Mouse (Mus musculus): ENCODE measurements around the gene Fhit.

The Fhit gene

GRCm38 (mm10) chr14:10129088-10129487 lies 1032.7 kb downstream of the Fhit start:
- DNase-seq (ENCODE audit: low spot score), result no peak

- DNase-seq (ENCODE audit: low spot score), result no peak
These were observed 1035.3 kb downstream of the Fhit start for GRCm38 (mm10) chr14:10126536-10126935.

- no peak for DNase-seq (ENCODE audit: low spot score)
These were observed 1039.7 kb downstream of the Fhit start for GRCm38 (mm10) chr14:10122176-10122575.

GRCm38 (mm10) chr14:10096236-10096635 lies 1065.6 kb downstream of the Fhit start:
- no peak for DNase-seq (ENCODE audit: low spot score)

- DNase-seq (ENCODE audit: low spot score), result no peak
These were observed 1082.8 kb downstream of the Fhit start for GRCm38 (mm10) chr14:10079062-10079461.

- no peak for DNase-seq (ENCODE audit: low spot score)
These were observed 1111.9 kb downstream of the Fhit start for GRCm38 (mm10) chr14:10049947-10050346.

- DNase-seq (ENCODE audit: low spot score), result no peak
These were observed 1114.6 kb downstream of the Fhit start for GRCm38 (mm10) chr14:10047123-10047783.

GRCm38 (mm10) chr14:10046336-10047122 lies 1115.3 kb downstream of the Fhit start:
- DNase-seq (ENCODE audit: low spot score), result no peak

GRCm38 (mm10) chr14:10038021-10038420 lies 1123.8 kb downstream of the Fhit start:
- no peak for DNase-seq (ENCODE audit: low spot score)

GRCm38 (mm10) chr14:10036685-10037215 lies 1125.1 kb downstream of the Fhit start:
- DNase-seq (ENCODE audit: low spot score), result no peak

- DNase-seq (ENCODE audit: low spot score), result no peak
These were observed 1126.2 kb downstream of the Fhit start for GRCm38 (mm10) chr14:10035682-10036081.

GRCm38 (mm10) chr14:10035270-10035669 lies 1126.6 kb downstream of the Fhit start:
- no peak for DNase-seq (ENCODE audit: low spot score)

GRCm38 (mm10) chr14:10023382-10023781 lies 1138.5 kb downstream of the Fhit start:
- DNase-seq (ENCODE audit: low spot score), result no peak

GRCm38 (mm10) chr14:10022304-10022703 lies 1139.5 kb downstream of the Fhit start:
- no peak for DNase-seq (ENCODE audit: low spot score)

GRCm38 (mm10) chr14:10020400-10021140 lies 1141.3 kb downstream of the Fhit start:
- no peak for DNase-seq (ENCODE audit: low spot score)

- DNase-seq (ENCODE audit: low spot score), result no peak
These were observed 1148.0 kb downstream of the Fhit start for GRCm38 (mm10) chr14:10013817-10014266.

GRCm38 (mm10) chr14:10013003-10013816 lies 1148.6 kb downstream of the Fhit start:
- no peak for DNase-seq (ENCODE audit: low spot score)

GRCm38 (mm10) chr14:10006278-10006677 lies 1155.6 kb downstream of the Fhit start:
- DNase-seq (ENCODE audit: low spot score), result no peak

- DNase-seq (ENCODE audit: low spot score), result no peak
These were observed 1158.0 kb downstream of the Fhit start for GRCm38 (mm10) chr14:10003847-10004246.

- DNase-seq (ENCODE audit: low spot score), result no peak
These were observed 1171.2 kb downstream of the Fhit start for GRCm38 (mm10) chr14:9990677-9991076.

- no peak for DNase-seq (ENCODE audit: low spot score)
These were observed 1184.8 kb downstream of the Fhit start for GRCm38 (mm10) chr14:9976934-9977510.
